ENCODE assay signal across 9 mouse cellular contexts in genomic region chr12:69893927-69894326, GRCm38 (mm10). TPM values are rescaled to one million over a fixed set of nuclear protein-coding genes. Genes with fewer than 3 reads are reported as not detected.
DNase-seq lines count a peak whose midpoint lies in the region; ATAC-seq lines count a peak whose summit lies in the region.
"Had no signal": no experiment of that assay in that cellular context is flagged by ENCODE, and none has a peak within 500 bp of the region (broad histone marks: within the 10 kb centered on the region; RNA-seq: fewer than 3 reads in every experiment).

No protein-coding gene starts in this region.

- H3K4me1 ChIP-seq in heart, embryonic 14.5 days (ENCODE audit: control insufficient read depth in 2 of 2, insufficient read depth in 2 of 2, low read length in 2 of 2): peaks cover 12 to 38% of the 10 kb centered on the region in 2 experiments
- H3K4me1 ChIP-seq in neural tube, embryonic 12.5 days: peaks cover 23% of the 10 kb centered on the region
- H3K4me1 ChIP-seq in hindbrain, embryonic 13.5 days (replicated peaks): peaks cover 27% of the 10 kb centered on the region

- no peaks in the 10 kb centered on the region for H3K27me3 ChIP-seq in heart, embryonic 14.5 days (ENCODE audit: control insufficient read depth, insufficient read depth, low read length)
- H3K27me3 ChIP-seq in neural tube, embryonic 12.5 days (replicated peaks): no peaks in the 10 kb centered on the region
- no peaks in the 10 kb centered on the region for H3K27me3 ChIP-seq in hindbrain, embryonic 13.5 days

- H3K9ac ChIP-seq in heart, embryonic 14.5 days (ENCODE audit: low read length): no peak overlapping the region
- H3K9ac ChIP-seq in neural tube, embryonic 12.5 days: no peak overlapping the region
- H3K9ac ChIP-seq in hindbrain, embryonic 13.5 days: no peak overlapping the region

- peak overlapping the region; percentile 84; the same call in 1 of the 2 replicates for H3K4me2 ChIP-seq in heart, embryonic 14.5 days (ENCODE audit: low read length)
- H3K4me2 ChIP-seq in neural tube, embryonic 12.5 days (replicated peaks): peak overlapping the region; percentile 65
- peak overlapping the region; percentile 66 for H3K4me2 ChIP-seq in hindbrain, embryonic 13.5 days

- 62% methylated on average over 6 of the region's 6 CpGs for WGBS in heart, embryonic 14.5 days
- WGBS in neural tube, embryonic 12.5 days: 62% methylated on average over 6 of the region's 6 CpGs
- WGBS in hindbrain, embryonic 13.5 days: 64% methylated on average over 6 of the region's 6 CpGs

- H3K4me3 ChIP-seq in heart, embryonic 14.5 days (ENCODE audit: control insufficient read depth in 1 of 2, insufficient read depth in 1 of 2, low read depth in 1 of 2, low read length in 2 of 2): no peak overlapping the region
- no peak overlapping the region for H3K4me3 ChIP-seq in neural tube, embryonic 12.5 days
- H3K4me3 ChIP-seq in hindbrain, embryonic 13.5 days: peak overlapping the region; percentile 90

- DNase-seq in heart, adult 9 months (ENCODE audit: low spot score in 2 of 2): no peak
- no peak for DNase-seq in neural tube, embryonic 10.5 days (ENCODE audit: extremely low spot score, low spot score)
- DNase-seq in ovary, adult 18-20 months (ENCODE audit: low spot score): no peak
- no peak for DNase-seq in layer of hippocampus, postnatal 25 days (ENCODE audit: extremely low spot score in 1 of 2, low spot score in 1 of 2)
- no peak for DNase-seq in right cerebral cortex, postnatal 10 days (ENCODE audit: low spot score in 2 of 2)
- DNase-seq: left cerebral cortex, postnatal 4 days had no signal

- H3K36me3 ChIP-seq in heart, embryonic 14.5 days (ENCODE audit: control insufficient read depth, insufficient read depth, low read length): 0 out of 2 replicates have a peak, but pooled peaks cover 7% of the 10 kb centered on the region
- H3K36me3 ChIP-seq in neural tube, embryonic 12.5 days: no peaks in the 10 kb centered on the region
- H3K36me3 ChIP-seq in hindbrain, embryonic 13.5 days: no peaks in the 10 kb centered on the region

- H3K27ac ChIP-seq in heart, embryonic 14.5 days (replicated peaks in 1 of 2; ENCODE audit: control insufficient read depth in 1 of 2, insufficient read depth in 1 of 2, low read depth in 2 of 2, low read length in 2 of 2): no peak overlapping the region
- no peak overlapping the region for H3K27ac ChIP-seq in neural tube, embryonic 12.5 days
- no peak overlapping the region for H3K27ac ChIP-seq in hindbrain, embryonic 13.5 days

- H3K9me3 ChIP-seq in heart, embryonic 14.5 days (ENCODE audit: control insufficient read depth, low read length): no peaks in the 10 kb centered on the region
- H3K9me3 ChIP-seq in neural tube, embryonic 12.5 days: no peaks in the 10 kb centered on the region
- no peaks in the 10 kb centered on the region for H3K9me3 ChIP-seq in hindbrain, embryonic 13.5 days

- no peak for ATAC-seq in heart, embryonic 14.5 days (ENCODE audit: insufficient number of reproducible peaks, insufficient read depth, low FRiP score, low read depth)
- ATAC-seq in neural tube, embryonic 12.5 days (ENCODE audit: low FRiP score, low read depth): no peak
- no peak for ATAC-seq in hindbrain, embryonic 13.5 days (ENCODE audit: low FRiP score)

RNA-seq across cellular contexts. Expression of gene Map4k5, which starts 0.9 kb away (rescaled TPM):
- polyA plus RNA-seq in heart, embryonic 14.5 days (2014; fragmentation: Nextera tagmentation; extraction: Ambion mirVana): 42.2 and 42.6 TPM in 2 replicates
- polyA plus RNA-seq in neural tube, embryonic 12.5 days (2016; fragmentation: Nextera tagmentation; extraction: Ambion mirVana): 41.4 and 44.6 TPM in 2 replicates
- 30.7 and 30.9 TPM in 2 replicates for polyA plus RNA-seq in hindbrain, embryonic 13.5 days (2015; fragmentation: Nextera tagmentation; extraction: Ambion mirVana)
- total RNA-seq in layer of hippocampus, postnatal 25 days (2021): 10 to 100 TPM; 44.4 to 51.4 TPM

RNA-seq across cellular contexts. Expression of gene Atl1, which starts 1.5 kb away (rescaled TPM):
- polyA plus RNA-seq in heart, embryonic 14.5 days (2014; fragmentation: Nextera tagmentation; extraction: Ambion mirVana): 7.7 and 7.8 TPM in 2 replicates
- 73.4 and 80.7 TPM in 2 replicates for polyA plus RNA-seq in neural tube, embryonic 12.5 days (2016; fragmentation: Nextera tagmentation; extraction: Ambion mirVana)
- 126 and 131 TPM in 2 replicates for polyA plus RNA-seq in hindbrain, embryonic 13.5 days (2015; fragmentation: Nextera tagmentation; extraction: Ambion mirVana)
- total RNA-seq in layer of hippocampus, postnatal 25 days (2021): 100 to 1,000 TPM; 201 to 202 TPM
